Mouse (Mus musculus): ENCODE results near the gene Zbed4. TPM values are rescaled to one million over a fixed set of nuclear protein-coding genes. Genes with fewer than 3 reads are reported as not detected.
"Not testable (repeated sequence)": the region's sequence is repeated elsewhere in the genome, so short reads cannot be mapped to it uniquely, and the experiment has no call there.

Gene Zbed4
- total RNA-seq, 2 experiments from 2014 or later = 8.1 to 8.8 TPM

DNA sequence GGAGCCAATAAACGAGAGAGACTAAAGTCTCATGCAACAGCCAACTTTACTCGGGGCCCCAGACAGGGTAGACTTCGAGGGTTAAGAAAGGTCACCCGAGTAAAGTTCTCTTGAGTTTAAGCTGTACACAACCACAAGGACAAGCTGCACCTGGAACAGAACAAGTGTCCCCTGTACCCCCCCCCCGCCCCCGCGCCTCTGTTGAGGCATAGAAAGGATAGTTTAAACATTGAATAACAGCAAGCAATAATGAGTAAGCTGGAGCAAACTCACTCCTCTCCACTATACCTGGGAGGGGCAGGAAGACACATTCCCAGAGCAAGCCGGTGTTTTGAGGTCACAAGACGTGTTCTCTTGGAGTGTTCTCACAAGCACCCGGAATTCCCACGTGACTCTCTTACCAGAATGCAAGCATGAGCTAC, 48.5 kb downstream of the Zbed4 start:
- intact Hi-C loops (cut with DNase I) = no loop called here

DNA sequence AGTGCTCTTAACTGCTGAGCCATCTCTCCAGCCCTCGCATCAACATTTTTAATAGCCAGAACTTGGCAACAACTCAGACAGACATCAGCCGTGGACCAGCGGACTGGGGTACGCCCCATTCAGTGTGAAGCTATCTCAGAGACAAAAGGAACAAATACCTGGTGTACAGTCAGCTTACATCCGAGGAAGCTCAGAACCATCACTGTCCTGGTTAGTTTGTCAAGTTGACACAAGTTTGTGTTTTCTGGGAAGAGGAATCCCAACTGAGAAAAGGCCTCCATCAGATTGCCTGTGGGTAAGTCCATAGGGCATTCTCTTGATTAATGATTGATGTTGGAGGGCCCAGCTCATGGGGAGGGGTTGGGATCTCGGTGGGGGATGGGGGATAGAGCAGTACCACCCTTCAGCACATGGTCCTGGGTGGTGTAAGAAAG, 49.5 kb downstream of the Zbed4 start:
- DNase-seq (ENCODE audit: low spot score) = no peak
- intact Hi-C loops (cut with DNase I) = no loop called here

More for the DNA sequence above, 48.5 kb downstream of the Zbed4 start:
- DNase-seq (ENCODE audit: low spot score) = no peak

DNA sequence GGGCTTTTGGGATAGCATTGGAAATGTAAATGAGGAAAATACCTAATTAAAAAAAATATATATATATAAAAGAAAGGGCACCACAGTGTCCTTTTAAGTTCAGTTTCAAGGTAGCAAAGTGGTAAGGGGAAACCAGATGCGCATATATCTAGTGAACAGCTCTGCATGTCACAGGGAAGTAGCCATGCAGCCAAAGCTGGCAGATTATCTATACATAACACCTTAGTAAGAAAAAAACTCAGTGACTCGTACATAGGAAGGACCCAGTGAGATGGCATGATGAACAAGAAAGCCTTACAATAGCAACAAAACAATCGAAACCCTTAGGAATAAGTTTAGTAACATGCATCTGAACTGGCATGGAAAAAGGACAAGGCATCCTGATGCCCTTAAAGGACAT, 50.4 kb downstream of the Zbed4 start:
- intact Hi-C loops (cut with DNase I) = no loop called here
- DNase-seq (ENCODE audit: low spot score) = no peak

DNA sequence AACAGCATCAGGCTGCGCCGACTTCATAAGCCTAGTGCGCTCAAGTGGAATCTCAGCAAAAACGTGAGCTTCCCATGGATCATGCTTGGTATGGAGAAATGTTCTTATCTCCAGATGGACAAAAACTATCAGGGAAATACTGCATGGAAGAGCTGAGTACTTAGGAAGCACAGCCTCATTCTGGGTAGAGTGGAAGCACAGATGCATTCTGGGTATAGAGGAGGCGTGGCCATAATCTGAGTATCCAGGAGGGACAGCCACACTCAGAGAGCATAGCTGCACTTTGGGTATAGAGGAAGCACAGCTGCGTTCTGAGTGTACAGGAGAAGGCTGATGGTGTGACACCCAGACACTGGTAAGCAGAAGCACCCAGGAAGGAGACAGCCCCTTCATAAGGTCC, 50.9 kb downstream of the Zbed4 start:
- DNase-seq (ENCODE audit: low spot score) = no peak
- intact Hi-C loops (cut with DNase I) = no loop called here

DNA sequence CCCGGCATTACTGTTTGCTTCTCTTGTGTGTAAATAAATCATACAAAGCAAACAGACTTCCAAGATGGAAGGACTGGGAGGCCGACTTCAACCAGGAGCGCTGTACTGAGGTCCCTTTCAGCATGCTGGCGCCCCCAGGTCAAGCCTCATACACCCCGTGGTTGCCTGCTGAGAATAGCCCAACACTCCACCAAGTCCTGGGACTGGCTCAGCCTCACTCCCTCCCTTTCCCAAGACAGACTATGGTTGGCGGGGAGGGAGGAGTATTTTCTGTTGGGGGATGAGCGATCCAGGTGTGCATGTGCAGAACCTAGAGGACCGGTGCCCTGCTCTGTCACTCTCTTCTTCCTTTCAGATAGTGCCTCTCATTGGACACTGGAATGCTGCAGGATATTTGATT, 56.7 kb downstream of the Zbed4 start:
- no peak for DNase-seq (ENCODE audit: low spot score)
- intact Hi-C loops (cut with DNase I) = no loop called here

DNA sequence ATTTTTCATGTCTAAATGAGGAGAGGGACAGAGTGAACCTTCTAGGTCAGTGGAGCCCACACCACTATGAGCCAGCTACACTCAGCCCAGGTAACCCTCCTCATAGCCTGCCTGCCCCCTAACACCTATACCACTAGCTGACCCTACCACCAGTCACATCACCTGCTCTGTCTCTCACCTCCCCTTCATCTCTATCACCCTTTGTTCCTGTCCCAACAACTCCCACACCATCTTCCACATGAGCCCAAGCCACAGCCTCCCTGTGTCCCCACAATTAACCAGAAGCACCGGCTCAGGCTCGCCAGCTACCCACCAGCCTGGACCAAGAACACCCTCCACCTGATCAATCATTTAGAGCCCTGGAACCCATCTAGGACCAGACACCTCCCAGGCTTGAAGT, 58.9 kb downstream of the Zbed4 start:
- no peak for DNase-seq (ENCODE audit: low spot score)
- intact Hi-C loops (cut with DNase I) = no loop called here

DNA sequence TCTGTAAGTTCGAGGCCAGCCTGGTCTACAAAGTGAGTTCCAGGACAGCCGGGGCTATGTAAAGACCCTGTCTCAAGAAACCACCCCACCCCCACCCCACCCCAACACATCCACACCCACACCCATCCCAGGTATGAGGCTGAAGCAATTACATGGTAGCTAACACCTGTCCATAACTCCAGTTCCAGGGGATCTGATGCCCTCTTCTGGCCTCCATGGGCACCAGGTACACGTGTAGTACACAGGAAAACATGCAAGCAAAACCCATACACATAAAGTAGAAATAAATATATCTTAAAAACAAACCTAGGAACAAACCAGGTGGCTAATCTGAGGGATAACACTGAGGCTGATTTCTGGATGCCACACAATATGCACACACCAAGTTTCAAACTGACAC, 61.8 kb downstream of the Zbed4 start:
- intact Hi-C loops (cut with DNase I) = no loop called here
- no peak for DNase-seq (ENCODE audit: low spot score)

DNA sequence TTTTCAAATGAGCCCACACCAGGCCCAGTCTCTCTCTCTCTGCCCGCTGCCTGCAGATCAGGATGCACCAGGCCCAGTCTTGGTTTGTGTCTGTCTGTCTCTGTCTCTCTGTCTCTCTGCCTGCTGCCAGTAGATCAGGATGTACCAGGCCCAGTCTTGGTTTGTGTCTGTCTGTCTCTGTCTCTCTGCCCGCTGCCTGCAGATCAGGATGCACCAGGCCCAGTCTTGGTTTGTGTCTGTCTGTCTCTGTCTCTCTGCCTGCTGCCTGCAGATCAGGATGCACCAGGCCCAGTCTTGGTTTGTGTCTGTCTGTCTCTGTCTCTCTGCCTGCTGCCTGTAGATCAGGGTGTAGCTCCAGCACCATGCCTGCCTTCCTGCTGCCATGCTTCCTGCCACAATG, 62.4 kb downstream of the Zbed4 start:
- intact Hi-C loops (cut with DNase I); DNase-seq (ENCODE audit: low spot score): not testable (repeated sequence)

DNA sequence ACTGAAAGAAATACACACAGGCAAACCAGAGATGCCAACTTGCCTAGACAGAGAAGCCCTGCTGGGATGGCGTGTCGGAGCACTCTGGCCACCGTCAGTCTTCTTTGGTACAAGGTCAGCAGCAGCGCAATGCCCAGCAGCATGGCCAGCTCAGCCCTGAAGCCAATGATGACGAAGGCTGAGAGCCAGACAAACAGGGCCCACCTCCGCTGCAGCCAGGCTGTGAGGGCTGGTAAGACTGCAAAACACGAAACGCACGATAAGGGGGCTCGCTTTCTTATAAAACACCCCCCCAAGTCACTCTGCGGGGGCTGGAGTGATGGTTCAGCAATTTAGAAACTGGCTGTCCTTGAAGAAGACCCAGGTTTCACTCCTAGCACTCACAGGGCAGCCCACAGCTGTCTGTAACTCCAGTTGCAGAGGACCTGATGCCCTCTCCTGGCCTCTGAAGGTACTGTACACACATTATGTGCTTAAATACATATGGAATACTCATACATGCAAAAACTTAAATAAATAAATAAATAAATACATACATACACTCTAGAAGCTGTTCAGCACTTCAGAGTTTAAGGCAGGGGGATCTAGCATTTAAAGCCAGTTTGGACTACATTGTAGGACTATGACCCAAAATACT, 63.1 kb downstream of the Zbed4 start:
- intact Hi-C loops (cut with DNase I) = loop anchor here (5.0 kb wide), 2 partner anchors 62 to 82 kb away; partner anchors contain the start of genes Brd1 and Zbed4
- DNase-seq (ENCODE audit: low spot score) = no peak

DNA sequence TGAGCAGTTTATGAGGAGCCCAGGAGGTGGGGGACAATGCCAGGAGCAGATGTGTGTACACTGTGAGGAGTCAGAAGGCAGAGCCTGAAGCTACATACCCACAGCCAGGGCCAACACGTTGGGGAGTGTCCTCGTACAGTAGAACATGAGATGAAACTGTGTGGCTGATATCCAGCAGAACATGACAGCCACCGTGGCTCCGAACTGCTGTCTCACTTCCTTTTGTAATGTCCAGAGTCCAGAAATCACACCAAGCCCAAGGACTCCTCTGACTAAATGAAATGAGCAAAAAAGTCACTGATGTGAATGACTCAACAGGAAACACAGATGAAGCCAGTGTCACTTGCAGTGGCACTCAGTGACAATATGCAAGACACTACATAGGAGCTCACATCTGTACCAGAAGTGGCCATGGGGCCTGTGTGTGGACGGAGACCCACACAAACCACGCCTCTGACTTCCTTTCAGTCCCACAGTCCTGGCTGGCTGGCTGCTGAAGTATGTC, 63.8 kb downstream of the Zbed4 start:
- no peak for DNase-seq (ENCODE audit: low spot score)
- intact Hi-C loops (cut with DNase I) = loop anchor here (5.0 kb wide), 2 partner anchors 63 to 83 kb away; partner anchors contain the start of genes Brd1 and Zbed4

DNA sequence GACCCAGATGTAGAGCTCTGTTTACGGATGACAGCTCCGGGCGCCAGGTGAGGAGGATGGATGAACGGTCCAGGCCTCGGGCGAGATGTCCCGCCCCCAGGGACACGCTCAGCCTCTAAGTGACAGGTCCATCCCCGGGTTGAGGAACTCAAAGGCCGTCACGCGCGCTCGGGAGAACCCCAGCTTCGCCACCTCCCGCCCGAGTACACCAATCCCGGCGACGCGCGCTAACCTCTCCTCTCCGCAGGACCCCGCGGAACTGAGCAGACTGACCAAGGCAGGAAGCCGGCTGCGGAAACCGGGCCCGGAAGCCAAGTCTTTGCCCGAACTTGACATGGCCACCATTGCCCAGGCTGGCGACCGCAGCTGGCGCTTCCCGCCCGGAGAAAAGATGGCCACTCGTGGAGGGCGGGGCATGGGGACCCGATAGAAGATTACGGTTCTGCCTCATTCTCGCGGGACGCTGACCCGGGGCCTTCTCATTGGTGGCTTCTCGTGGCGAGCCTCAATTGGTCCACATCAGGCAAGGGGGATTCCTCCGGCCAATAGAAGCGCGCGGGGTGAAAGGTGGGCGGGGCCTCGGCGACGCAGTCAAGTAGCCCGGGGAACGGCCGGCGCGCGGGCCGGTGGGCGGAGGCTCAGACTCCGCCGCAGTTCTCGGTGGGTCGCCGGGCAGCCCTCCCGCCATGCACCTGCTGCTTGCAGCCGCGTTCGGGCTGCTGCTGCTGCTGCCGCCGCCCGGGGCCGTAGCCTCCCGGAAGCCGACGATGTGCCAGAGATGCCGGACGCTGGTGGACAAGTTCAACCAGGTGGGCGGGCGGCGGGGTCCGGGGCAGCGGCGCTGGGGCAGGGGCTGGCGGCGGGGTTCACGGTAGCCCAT, 67.8 kb downstream of the Zbed4 start, which contains the start of the genes Alg12 and Creld2:
TSS of gene Alg12 (minus strand) at position 293 of the 880 bp plus-strand sequence.
TSS of gene Creld2 (plus strand) at position 621 of the 880 bp plus-strand sequence.
- DNase-seq (ENCODE audit: low spot score) = peak; percentile 100
- intact Hi-C loops (cut with DNase I) = loop anchor here (5.0 kb wide), 2 partner anchors 67 to 87 kb away; partner anchors contain the start of genes Brd1 and Zbed4

DNA sequence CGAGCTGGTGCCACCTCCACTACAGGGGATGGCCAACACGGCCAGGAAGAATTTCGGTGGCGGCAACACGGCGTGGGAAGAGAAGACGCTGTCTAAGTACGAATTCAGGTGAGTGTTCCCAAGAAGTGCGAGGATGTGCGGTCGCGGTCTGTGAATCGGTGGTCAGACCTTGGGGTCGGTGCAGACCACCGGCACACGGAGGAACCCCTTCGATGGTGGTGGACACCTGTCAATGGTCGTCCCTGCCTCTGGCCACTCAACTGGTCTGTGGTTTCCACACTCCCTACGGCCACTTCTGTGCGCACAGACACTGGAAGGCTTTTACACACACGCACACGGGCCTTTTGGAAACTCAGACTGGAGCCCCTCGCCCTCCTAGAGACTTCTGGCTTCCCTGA, 68.4 kb downstream of the Zbed4 start:
- intact Hi-C loops (cut with DNase I) = loop anchor here (5.0 to 10.0 kb wide), 4 partner anchors 68 to 257 kb away; partner anchors contain the start of genes Brd1, Trabd and Zbed4
- no peak for DNase-seq (ENCODE audit: low spot score)

DNA sequence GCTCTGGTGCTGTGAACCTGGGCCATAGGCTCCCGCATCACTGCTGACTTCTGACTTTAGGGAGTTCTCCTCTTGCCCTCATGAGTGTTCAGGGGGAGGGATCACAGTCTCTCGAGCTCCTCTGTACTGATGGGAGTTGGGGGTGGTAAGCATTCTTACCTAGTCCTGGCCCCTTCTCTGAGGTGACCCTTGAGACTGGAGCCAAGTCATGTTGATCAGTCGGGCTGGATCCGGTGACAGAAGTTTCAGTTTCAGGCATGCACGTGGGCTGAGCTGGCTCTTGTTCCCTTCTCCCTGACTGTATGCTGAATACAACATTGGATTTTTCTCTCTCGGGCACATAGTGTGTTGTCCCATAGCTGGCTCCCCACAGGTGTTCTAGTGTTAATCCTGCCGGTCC, 69.9 kb downstream of the Zbed4 start:
- intact Hi-C loops (cut with DNase I) = loop anchor here (5.0 to 10.0 kb wide), 2 partner anchors 173 to 256 kb away; partner anchors contain the start of gene Trabd
- DNase-seq (ENCODE audit: low spot score) = no peak

DNA sequence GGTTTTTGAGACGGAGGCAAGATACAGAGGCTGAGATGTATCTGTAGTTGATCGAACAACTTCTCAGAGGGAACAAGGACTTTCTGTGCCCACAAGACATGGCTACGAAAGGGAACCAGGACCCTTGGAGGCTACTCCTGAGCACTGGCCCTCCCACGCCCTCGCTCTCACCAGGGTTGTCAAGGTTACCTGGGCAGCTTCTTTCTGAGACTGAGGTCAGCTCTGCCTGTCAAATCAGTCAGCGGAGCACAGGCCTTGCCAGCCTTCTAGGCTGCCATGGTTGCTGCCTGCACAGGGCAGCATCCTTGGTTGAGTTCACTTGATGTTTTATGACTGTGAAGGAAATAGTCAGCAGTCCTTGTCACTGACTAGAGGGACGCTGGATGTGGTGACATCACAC, 71.1 kb downstream of the Zbed4 start:
- no peak for DNase-seq (ENCODE audit: low spot score)
- intact Hi-C loops (cut with DNase I) = loop anchor here (5.0 to 10.0 kb wide), 2 partner anchors 172 to 255 kb away; partner anchors contain the start of gene Trabd

DNA sequence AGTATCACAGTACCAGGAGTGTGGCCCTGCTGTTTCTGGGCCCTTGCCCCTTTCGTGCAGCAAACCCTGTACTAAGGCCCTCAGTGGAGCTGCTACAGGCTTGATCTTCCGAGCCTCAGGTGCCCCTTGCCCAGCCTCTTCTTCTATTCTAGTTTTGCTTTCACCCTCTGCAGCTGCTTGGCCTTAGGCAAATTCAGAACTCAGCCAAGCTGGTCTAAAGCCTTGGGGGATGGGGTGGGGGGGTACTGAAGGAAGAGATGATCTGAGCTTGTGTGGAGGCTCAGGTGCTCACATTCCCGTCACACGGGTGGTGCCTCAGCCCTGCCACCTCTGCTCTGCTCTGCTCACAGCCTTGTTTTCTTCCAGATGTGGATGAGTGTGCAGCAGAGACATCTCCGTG, 71.9 kb downstream of the Zbed4 start:
- intact Hi-C loops (cut with DNase I) = loop anchor here (5.0 to 10.0 kb wide), 2 partner anchors 171 to 254 kb away; partner anchors contain the start of gene Trabd

DNA sequence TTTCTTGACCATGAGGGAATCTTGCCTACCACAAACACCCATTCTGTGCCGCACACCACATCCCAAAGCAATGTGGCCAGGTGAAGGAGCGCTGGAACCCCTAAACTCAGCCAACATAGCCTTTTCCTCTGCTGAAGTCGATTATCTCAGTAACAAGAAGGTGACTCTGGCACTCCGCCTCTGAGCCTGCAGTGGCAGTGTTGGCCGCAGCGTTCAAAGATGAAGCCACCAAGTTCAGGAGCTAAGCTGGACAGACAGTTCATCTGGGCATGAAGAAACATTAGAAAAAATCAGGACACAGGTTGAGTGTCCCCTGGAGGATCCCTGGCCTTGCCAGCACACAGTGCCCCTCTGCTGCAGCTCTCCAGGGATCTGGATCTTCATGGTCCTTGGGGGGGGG, 76.0 kb downstream of the Zbed4 start:
- intact Hi-C loops (cut with DNase I) = loop anchor here (10.0 kb wide), 1 partner anchor 167 kb away; no protein-coding TSS in a partner anchor
- DNase-seq (ENCODE audit: low spot score) = no peak

More for the DNA sequence above, 71.9 kb downstream of the Zbed4 start:
- no peak for DNase-seq (ENCODE audit: low spot score)

DNA sequence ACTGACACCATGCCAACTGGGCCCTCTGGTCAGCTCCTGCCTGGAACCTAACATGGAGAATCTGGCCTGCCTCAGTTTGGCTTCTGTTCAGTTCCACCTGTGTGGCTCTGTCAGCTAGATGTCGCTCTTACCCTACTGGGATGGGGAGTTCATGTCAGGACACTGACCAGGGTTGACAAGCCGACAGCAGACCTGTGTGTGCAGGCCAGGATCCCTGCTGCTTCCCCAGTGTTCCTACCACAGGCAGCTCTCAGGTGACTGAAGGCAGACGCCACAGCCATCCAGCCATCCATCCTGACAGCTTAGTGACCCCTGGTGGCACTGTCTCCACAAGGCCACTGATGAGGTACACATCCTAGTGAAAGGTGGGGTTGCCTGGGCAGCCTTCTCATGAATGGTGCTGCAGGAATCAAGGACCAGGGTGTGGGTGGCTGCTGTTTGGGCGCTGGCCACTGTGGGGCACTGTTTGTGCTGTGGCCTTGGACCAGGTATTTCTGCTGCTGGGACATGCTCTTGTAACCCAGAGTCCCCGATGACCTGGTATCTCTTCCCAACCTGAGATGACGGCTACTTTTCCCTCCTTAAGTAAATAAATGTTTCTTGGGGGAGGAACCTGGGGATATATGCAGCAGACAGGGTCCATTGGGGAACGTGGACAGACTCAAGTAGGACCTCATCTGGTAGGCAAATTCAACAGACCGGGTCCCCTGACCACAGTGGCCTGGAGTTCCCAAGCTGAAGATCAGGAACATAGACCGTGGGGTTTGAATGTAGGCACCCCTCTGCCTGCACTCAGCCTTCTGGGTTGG, 76.7 kb downstream of the Zbed4 start:
- peak; percentile 58 for DNase-seq (ENCODE audit: low spot score)
- intact Hi-C loops (cut with DNase I) = loop anchor here (1.0 to 10.0 kb wide), 3 partner anchors 48 to 167 kb away; no protein-coding TSS in a partner anchor

DNA sequence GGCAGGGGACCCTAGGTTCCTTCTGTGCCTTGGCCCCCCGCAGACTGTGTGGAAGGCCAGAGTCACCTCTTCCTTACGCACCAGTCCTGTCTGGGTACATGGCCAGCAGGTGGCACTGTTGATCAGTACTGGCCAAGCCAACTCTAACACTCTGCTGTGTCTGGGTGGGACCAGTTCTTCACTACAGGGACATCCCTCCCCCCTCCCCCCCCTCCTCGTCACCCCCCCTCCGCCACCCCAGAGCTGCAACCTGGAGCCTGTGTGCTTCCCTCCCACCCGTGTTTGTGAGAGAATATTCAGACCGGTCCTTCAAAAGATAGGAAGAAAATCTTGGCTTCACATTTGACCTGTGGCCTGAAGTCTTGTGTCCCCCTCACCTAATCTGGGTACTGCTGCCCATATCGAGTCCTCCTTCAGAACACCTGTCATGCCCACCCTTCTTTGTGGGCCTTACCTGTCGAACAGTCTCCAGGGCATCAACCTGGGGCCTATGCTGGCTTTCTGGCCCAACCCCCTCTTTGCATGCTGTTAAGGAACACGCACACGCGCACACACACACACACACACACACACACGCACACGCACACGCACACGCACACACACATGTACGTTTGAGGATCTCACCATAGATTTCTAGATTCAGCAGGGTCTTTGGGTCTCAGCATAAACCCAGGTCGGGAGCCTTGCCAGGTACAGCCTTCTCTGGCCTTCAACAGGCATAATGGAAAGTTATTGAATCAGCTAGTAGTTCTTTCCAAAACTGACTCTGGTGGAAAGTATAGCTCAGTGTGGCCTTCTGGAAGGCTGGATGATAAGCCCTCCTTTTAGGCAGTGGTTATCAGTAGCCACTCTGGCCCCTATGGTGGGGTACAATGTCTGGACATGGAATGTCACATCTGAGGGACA, 77.6 kb downstream of the Zbed4 start:
- peak; percentile 73 for DNase-seq (ENCODE audit: low spot score)
- intact Hi-C loops (cut with DNase I) = loop anchor here (1.0 to 10.0 kb wide), 3 partner anchors 47 to 166 kb away; no protein-coding TSS in a partner anchor

Measured in heart, postnatal 25 days (tissue).